Mouse (Mus musculus): Measurements from ENCODE around the gene Flvcr2.
A peak's percentile ranks its signal among the peaks of the same experiment; 100 is the strongest.

The Flvcr2 gene

DNA sequence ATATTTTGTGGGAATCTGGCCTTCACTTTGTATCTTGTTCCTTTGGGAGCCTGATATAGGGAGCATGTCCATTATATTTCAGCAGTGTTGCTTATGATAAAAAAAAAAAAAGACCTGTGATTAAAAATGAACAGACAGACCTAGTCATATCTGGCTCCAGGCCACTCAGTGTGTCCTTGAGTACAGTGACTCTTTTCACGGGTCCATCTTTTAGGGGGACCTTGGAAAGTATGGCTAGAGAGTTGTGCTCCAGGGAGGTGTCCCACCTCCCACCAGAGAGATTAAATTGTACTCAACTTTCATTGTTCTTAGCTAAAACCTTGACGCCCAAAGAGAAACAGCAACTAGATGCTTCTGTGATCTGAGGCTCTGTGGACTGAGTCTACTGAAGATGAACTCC, 47.8 kb downstream of the Flvcr2 start:
- DNase-seq (ENCODE audit: low spot score in 2 of 2), result no peak

DNA sequence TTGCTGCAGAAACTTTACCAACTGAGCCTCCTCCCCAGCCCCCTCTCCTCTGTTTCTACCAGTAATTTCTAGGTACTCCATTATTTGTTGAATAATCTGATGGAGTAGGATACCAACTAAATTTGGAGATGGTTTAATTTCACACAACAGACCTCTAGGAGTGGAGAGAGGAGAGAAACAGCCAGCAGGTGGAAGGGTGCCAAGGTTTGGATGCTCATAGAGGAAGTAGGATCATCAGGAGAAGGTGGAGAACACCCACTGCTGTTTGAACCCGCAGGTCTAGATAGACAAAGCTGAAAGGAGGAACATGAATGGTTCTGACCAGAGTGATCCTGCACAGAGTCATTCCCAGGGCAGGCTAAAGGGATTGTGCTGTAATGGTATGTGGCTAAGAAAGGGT, 49.2 kb downstream of the Flvcr2 start:
- DNase-seq (ENCODE audit: low spot score in 2 of 2), result no peak

DNA sequence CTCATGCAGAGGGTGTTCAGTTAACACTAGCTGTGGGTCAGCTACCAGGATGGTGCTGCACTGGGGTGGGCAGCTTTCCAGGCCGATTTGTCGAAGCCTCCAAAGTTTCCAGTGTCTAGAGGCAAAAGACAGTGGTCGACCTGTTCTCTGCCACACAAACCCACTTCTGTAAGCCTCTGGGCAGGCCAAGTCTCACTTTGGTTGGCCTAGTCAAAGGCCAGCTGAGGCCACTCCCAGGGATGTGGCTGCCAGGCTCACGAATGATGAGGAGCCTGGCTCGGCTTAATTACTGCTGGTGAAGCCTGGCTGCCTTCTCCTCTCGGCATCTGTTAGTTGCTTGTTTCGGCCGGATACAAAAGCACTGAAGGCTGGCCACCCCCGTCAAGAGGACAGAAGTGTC, 53.7 kb downstream of the Flvcr2 start:
- peak in 1 of 2 experiments; percentile 27 for DNase-seq (ENCODE audit: low spot score in 2 of 2)

DNA sequence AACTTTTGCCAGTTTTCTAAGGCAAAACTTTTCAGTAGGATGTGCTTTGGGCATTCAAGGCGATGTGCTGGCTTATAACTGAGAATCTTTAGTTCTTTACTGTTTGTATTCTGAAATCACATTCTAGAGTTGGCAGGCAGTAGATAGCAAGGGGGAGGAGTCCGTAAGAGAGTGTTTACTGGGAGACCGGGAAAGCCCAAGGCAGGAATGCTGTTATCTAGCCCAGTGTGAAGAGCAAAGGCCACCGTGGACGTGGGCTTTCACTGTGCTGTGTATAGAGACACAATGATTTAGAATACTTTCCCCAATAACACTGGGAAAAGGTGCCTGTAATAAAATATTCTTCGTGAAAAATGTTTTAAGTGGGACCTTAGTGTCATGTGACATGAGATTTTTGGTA, 63.4 kb downstream of the Flvcr2 start:
- no peak for DNase-seq (ENCODE audit: low spot score in 2 of 2)

DNA sequence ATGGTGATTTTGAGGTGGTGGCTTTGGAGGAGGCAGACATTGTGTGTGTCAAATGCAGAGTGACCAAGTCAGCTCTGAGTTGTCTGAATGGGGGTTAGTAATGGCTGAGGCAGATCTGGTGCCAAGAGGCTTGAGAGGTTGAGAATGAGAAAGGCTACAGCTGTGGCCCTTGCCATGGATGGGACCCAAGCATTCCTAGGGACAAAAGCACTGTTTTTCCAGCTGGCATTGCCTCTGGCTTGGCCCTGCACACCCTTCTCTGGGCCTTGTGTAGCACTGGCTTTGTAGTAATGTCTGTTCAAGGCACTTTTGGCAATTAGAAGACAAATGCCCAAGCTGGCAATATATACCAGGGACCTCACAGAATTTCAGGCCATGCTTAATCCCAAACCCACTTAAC, 64.6 kb downstream of the Flvcr2 start:
- no peak for DNase-seq (ENCODE audit: low spot score in 2 of 2)

DNA sequence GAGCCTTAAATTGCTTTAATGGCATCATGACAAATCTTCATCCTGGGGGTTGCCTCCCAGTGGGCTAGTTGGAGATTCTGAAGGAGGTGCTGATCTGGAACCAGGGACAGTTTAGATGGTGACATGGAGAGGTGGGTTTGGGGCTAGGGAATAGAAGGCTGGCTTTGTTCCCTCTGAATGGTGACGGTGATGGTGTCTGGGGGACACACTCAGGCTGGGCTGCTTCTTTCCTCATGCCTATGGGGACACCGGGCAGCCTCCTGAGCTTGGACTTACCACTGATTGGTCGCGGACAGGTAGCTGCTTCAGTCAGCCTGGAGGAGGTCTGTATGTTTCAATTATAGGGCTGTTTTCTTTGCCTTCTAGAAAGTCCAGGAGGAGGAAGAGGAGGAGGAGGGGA, 65.3 kb downstream of the Flvcr2 start:
- no peak for DNase-seq (ENCODE audit: low spot score in 2 of 2)

DNA sequence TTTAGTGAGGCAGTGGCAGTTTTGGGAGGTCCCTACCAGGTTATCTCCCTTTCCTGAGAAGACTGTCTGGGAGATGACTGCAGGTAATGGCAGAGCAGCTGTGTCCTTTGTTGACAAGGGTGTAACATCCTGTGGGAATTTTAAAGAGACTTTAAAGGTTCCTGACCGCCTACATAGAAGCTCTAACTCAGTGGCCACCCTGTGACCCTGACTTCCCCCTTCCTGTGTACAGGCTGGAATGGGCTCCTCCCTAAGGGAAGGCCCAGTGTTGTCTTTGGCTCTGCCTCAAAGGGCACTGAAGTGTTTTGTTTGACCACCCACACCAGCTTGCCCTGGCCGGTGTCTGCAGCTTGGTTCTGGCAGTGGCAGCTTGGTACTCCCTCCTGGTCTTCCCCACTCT, 67.3 kb downstream of the Flvcr2 start:
- no peak for DNase-seq (ENCODE audit: low spot score in 2 of 2)

DNA sequence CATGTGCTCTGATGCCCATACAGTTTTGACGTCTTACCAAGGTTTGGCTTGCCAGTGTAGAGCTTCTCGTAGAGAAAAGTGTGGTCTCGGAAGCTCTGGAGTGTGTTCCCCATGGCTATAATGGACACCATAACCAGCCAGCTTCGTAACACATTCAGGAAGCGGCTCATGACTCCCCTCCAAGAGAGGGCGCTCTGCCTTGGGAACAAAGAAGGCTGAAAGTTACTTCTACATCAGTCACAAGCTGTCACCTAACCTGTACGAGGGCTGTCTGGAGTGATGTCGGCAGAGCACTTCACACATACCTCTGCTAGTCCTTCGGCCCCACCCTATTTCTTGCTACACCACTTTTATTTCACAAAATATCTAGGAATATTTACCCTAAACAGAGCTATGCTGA, 75.7 kb downstream of the Flvcr2 start:
- DNase-seq (ENCODE audit: low spot score in 2 of 2), result no peak

DNA sequence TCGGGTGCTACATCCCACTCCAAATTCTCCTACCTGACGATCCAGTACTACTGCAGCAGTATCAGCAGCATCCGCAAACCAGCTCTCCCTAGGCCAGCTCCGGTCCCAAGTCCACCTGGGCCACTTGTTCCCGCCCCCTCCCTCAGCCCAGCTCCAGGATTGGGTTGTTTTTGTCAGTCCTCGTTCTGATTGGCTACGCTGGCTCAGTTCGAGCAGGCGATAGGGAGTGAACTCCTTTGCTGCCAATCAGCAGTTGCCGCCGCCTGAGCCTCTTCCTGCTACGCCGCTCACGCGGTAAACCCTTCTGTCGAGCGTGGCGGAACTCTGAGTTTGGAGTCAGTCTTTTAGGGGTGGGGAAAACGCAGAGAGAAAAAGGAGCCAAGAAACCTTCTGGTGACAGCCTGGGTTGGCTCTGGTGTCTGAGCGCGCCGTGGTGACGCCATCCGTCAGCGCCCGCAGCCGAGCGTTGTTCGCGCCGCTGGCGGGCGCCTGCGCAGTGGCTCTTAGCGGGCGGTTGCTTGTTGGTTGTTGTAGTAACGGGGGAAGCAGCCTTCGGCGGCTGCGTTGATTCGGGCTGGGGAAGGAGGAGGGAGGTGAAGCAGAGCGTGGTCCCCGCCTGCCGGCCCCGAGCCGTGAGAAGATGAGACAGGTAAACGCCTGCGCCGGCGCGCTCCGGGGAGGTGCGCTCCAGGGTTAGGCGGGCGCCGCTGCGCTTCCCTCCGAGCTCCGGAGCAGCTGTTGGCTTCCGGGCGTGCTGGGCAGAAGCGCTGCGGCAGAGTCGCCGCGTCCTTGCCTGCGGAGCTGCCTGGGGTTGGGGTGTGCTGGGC, 78.3 kb downstream of the Flvcr2 start, which contains the start of the genes Erg28 and Ttll5:
Gene Erg28 (minus strand): TSS at position 113 of the 827 bp plus-strand sequence.
Gene Ttll5 (plus strand): TSS at position 222 of the 827 bp plus-strand sequence.
- peak; percentile 92 to 95 for DNase-seq (ENCODE audit: low spot score in 2 of 2)

DNA sequence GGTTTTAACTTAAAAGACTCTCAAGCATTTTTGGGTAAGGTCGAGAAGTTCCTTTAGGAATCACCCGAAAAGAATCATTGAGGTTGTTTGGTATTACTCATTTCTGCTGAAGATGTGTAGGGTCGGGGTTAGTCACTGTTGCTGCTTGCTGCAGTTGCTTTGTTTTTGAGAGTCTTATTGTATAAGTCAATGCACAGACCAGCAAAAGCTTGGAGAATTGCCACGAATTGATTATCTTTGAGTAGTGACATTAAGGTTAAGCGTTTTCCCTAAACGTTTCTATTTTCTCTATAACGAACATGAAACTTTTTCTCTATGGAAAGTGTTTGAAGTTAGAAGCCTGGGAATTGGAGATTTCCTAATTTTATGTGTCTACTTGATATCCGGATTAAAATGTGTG, 79.0 kb downstream of the Flvcr2 start:
- no peak for DNase-seq (ENCODE audit: low spot score in 2 of 2)

DNA sequence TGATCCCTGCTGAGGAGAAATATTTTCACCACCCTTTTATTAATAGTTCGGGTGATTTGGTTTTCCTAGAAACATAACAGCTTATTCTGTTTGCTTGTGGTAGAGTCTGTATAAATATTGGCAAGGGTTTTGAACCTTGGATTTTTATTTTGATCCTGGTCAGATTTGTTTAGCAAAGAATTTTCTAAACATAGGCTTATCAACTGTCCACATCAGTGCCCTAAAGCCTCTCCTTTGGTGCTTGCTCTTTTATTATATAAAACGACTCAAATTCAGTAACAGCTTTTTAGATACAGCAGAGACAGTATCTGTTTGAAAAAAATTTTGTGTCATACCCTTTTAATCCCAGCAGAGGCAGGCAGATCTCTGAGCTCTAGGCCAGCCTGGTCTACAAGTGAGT, 79.5 kb downstream of the Flvcr2 start:
- no peak for DNase-seq (ENCODE audit: low spot score in 2 of 2)

DNA sequence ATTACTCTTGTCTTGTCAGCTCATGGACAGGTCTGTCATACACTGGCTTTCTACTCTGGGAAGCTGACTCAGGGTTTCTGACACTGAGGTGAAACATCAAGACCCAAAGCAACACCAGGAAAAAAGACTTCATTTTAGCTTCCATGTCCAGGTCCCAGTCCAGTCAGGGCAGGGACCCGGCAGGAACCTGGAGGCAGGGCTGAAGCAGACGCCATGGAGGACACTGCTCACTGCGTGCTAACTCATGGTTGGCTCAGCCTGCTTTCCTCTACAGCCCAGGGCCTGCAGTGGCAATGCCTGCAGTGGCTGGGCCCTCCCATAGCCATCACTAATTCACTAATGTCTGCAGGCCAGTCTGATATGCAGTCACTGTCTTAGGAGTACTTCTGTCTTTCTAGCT, 82.5 kb downstream of the Flvcr2 start:
- DNase-seq (ENCODE audit: low spot score in 2 of 2), result no peak

DNA sequence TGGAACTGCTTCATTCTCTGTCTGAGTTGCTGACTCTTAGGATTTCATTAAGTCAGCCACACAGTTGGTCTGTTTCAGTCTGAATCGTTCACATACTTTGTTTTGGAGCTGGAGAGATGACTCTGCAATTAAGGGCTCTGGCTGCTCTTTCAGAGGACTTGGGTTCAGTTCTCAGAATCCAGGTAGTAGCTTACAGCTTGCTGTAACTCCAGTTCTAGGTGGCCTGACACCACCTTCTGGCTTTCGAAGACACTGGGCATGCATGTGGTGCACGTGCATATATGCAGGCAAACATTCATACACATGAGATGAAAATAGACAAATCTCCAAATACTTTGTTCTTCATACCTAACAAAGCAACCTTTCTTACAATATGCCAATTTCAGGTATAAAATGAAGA, 83.5 kb downstream of the Flvcr2 start:
- no peak for DNase-seq (ENCODE audit: low spot score in 2 of 2)

DNA sequence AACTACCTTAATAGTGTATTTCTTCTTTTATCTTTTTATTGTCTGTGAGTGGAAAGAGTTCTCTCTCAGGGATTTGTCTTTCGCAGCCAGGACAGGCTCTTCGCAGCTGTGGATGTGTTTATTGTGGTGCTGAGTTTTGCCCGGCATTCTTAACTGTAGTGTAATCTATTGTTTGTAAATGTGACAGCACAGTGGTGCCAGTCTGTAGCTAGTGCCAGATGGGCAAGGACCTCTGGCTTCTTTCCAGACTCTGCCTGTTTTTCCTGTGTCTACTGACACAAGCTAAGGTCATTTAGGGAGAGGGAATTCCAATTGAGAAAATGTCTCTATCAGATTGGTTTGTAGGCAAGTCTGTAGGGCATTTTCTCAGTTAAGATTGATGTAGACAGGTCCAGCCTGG, 84.4 kb downstream of the Flvcr2 start:
- DNase-seq (ENCODE audit: low spot score in 2 of 2), result no peak

DNA sequence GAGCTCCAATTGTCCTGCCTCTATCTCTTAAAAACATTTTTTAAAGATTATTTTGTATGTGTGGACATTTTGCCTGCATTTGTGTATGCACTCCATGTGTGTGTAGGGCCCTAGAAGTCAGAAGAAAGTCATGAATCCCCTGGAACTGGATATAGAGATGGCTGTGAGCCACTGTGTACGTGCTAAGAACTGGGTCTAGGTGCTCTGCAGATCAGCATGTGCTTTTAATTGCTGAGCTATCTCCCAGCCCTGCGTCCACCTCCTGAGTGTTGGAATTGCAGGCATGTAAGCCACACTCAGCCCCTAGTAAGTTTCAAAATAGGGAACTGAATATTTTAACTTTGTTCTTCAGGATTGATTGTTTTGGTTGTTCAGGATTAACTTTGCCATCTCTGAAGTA, 88.2 kb downstream of the Flvcr2 start:
- no peak for DNase-seq (ENCODE audit: low spot score in 2 of 2)

DNA sequence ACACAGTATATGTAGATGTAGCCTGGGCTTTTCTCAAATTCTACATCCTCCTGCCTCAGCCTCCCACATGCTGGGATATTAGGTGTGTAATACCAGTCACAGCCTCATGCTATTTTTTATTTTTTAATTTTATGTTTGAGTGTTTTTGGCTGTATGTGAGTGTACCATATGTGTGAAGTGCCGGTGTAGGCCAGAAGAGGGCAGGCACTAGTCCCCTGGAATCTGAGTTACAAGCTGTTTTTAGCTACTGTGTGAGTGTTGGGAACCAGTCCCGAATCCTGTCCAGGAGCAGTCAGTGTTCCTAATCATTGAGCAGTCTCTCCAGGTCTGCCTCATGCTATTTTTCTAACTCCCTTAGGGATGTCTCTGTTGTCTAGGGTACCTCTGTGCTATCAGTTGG, 91.4 kb downstream of the Flvcr2 start:
- no peak for DNase-seq (ENCODE audit: low spot score in 2 of 2)

DNA sequence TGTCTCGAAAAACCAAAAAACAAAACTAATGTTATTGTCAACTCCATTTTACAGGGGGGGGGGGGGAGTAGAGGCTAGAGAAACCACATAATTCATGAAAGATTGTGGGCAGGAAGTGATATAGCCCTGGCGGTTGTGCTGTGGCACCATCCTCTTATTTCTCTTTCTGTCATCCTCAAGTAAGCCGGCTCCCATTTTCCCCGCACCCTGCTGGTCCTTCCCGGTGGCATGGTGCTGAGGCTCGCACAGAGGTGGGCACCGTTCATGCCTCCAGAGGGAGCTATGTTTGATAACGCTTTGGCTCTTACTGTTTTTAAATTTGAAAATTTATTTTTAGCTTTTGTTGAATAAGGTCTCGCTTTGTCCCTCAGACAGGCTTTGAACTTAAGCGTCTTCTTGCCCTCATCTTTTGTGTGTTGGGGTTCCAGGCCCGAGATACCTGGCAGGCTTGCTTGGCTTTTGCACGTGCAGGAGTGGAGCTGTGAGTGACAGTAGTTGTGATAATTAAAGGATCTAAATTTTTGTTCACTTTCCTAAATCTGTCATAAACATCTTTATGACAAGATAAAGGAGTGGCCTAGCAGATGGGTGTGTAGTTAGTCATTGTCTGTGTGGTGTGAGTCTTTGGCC, 93.1 kb downstream of the Flvcr2 start:
- DNase-seq (ENCODE audit: low spot score in 2 of 2), result no peak

DNA sequence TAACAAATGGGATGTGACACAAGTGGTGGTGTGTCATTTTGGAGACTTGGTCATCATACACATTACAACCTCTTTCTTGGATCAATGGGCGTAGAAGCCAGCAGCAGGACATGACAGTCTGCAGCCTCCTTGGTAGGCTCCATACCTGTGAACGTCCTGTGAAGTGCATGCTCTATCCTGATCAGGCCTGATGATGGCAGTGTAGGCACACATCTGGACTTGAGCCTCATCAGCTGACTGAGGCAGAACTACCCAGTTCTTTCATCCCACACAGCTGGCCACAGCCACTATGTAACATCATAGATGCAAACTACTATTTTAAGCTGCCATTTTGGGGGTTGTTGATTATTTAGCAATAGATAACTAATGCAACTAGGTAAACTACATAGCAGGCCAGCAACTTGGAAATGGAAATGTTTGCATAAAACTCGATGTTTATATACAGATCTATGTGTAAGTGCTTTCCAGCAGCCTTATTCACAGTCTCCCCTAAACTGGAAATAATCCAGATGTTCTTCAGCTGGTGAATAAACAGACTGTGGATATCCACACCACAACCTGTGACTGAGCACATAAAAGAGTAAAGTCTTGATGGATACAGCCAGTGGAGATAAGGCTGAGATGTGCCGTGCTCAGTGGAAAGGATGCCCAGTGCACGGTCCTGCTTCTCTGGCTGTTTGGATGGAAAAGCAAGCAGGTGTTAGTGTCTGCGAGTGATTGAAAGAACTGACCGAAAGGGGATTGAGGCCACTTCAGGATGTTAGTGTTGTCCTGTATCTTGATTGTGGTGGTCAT, 102.0 kb downstream of the Flvcr2 start:
- DNase-seq (ENCODE audit: low spot score in 2 of 2), result peak in 1 of 2 experiments; percentile 21

DNA sequence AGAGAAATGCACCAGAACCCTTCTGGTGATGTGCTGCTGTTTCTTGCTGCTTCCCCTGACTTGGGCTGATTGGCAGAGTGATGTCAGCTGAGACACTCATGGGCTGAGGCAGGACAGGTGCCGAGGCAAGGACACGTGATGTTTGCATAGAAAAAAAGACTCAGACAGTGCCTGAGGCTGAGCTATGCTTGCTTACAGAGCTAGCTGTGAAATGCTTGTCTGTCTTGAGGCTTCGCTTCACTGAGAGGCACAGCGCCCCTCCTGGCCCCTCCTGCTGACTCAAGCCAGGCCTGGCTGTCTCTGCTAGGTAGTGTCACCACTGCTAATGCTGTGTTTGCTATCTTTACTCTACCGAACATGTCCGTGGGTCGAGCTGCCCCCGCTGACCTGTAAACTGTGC, 104.3 kb downstream of the Flvcr2 start:
- no peak for DNase-seq (ENCODE audit: low spot score in 2 of 2)

DNA sequence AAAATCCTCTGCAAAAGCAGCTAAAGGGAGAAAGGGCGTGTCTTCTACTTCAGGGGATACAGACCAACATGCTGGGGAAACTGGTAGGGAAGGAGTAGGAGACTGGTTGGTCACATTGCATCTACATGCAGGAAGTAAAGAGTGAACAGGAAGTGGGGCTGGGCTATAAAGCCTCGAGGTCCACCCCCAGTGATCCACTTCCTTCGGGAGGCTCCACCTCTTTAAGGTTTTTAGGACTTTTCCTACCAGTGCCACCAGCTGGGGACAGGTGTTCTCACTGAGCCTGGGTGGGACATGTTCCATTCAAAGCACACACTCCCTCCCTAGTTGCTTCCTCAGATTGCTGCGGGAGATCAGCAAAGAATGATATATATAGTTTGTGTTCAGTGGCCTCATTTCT, 107.5 kb downstream of the Flvcr2 start:
- no peak for DNase-seq (ENCODE audit: low spot score in 2 of 2)

DNA sequence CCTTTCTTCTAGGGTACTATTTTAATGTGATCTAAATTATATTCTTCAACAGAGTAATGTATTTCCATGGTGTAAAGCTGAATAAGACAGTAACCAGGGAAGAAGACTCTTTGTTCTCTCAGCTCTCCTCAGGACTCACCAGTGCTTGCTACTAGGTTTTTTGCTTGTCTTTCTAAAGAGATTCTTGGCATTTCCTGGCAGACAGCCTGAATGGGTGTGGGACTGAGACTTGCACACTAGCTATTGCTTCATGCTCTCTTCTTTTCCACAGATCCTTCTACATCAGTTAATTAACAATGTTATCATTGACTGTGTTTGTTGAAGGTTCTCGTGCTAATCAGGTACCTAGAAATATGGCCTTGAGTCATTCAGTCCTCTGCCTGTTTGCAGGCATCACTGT, 107.9 kb downstream of the Flvcr2 start:
- DNase-seq (ENCODE audit: low spot score in 2 of 2), result no peak

DNA sequence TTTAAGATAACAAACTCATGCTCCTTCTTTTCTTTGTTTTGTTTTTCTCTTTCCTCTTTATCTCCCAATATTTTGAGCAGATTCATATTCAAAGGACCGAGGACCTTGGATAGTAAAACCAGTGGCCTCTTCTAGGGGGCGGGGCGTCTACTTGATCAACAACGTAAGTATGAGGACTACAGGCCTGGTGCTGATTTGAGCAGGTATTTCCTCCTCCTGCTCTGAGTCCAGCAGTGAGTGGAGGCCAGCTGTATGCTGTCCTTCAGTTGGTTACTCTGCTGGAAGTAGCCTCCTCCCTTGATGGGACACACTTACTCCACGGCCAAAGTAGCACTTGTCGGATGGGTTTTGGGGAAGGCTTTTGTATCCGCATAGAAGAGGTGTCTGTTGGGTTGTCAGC, 111.0 kb downstream of the Flvcr2 start:
- no peak for DNase-seq (ENCODE audit: low spot score in 2 of 2)

DNA sequence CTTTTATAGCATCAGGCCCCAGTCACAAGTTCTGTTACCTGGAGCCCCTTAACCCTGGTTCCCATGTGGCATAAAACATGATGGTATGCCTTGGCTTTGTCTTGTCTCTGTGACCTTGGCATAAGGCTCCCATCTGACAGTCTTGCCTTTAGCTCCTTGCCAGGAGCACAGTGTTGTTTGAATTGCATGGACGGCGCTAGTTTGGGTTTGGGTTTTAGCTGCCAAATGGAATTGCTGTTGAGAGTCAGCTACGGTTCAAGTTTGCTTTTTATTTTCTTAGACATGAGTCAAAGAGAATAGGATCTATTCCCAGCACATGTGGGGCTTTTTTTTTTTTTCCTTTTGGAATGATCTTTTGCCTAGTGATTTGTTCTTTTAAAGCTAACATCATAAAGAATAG, 112.8 kb downstream of the Flvcr2 start:
- no peak for DNase-seq (ENCODE audit: low spot score in 2 of 2)
